Mouse (Mus musculus): ENCODE results near the gene Trim80.

- TF ChIP-seq TCF12 (IDR thresholded peaks at IDR 0.05; ENCODE audit: insufficient read depth, poor library complexity, severe bottlenecking) = no peak
- TF ChIP-seq MAX (IDR thresholded peaks at IDR 0.05; ENCODE audit: low read depth) = no peak
- no peak for TF ChIP-seq MYOD1 (IDR thresholded peaks at IDR 0.05; ENCODE audit: control insufficient read depth in 1 of 3, insufficient read length in 2 of 3, low read depth in 2 of 3)
- no peak for TF ChIP-seq POLR2A (IDR thresholded peaks at IDR 0.05; ENCODE audit: insufficient read length, low read depth)
- TF ChIP-seq USF1 (IDR thresholded peaks at IDR 0.05; ENCODE audit: low read depth) = no peak
- TF ChIP-seq POLR2AphosphoS2 (IDR thresholded peaks at IDR 0.05; ENCODE audit: insufficient read length, low read depth) = no peak
- TF ChIP-seq E2F4 (IDR thresholded peaks at IDR 0.05; ENCODE audit: insufficient read depth) = no peak
- no peak for TF ChIP-seq MYOG (IDR thresholded peaks at IDR 0.05; ENCODE audit: control insufficient read depth in 1 of 3, insufficient read depth in 1 of 3, insufficient read length in 2 of 3, low read depth in 2 of 3)
- no peak for TF ChIP-seq TCF3 (IDR thresholded peaks at IDR 0.05; ENCODE audit: insufficient read length, low read depth)
- TF ChIP-seq REST (IDR thresholded peaks at IDR 0.05; ENCODE audit: insufficient read depth, insufficient read length) = no peak
- no peak for TF ChIP-seq CEBPB (IDR thresholded peaks at IDR 0.05; ENCODE audit: insufficient read depth, poor library complexity, severe bottlenecking)
- TF ChIP-seq SRF (IDR thresholded peaks at IDR 0.05; ENCODE audit: control insufficient read depth, insufficient read length, low read depth) = no peak
These were observed 15.7 kb upstream of the Trim80 start for GRCm38 (mm10) chr11:115424666-115425065.
